Mouse (Mus musculus): ENCODE data around the gene Fastkd1. TPM values are rescaled to one million over a fixed set of nuclear protein-coding genes. Genes with fewer than 3 reads are reported as not detected.

Fastkd1 gene
- polyA plus RNA-seq (2012; fragmentation: generic; extraction: Trizol) = 1 to 10 TPM in 1 of 2 experiments, under 1 TPM in 1; 0.36 to 3.1 TPM

GRCm38 (mm10) chr2:69712981-69713625 is at the start of gene Fastkd1:
TSS of gene Fastkd1 (minus strand) at chr2:69713516.

GRCm38 (mm10) chr2:69722273-69722649 is 8.9 kb upstream of the Fastkd1 start, which contains the start of gene Ppig:
TSS of gene Ppig (plus strand) at chr2:69722545.

GRCm38 (mm10) chr2:69669853-69670252 is 43.5 kb downstream of the Fastkd1 start, which contains the start of gene Klhl41:
TSS of gene Klhl41 (plus strand) at chr2:69670120.

GRCm38 (mm10) chr2:69646726-69647490 is 66.4 kb downstream of the Fastkd1 start, which contains the start of gene Bbs5:
TSS of gene Bbs5 (plus strand) at chr2:69647171.

Other genes starting within 250 kb of the Fastkd1 start
- not detected for gene Lrp2, start 127.5 kb downstream of the Fastkd1 start, polyA plus RNA-seq (2012; fragmentation: generic; extraction: Trizol)
- 1 to 10 TPM in 1 of 2 experiments, under 1 TPM in 1; 0.18 to 2.4 TPM for gene Bbs5, start 66.3 kb downstream of the Fastkd1 start, polyA plus RNA-seq (2012; fragmentation: generic; extraction: Trizol)
- gene Klhl41, start 43.4 kb downstream of the Fastkd1 start, polyA plus RNA-seq (2012; fragmentation: generic; extraction: Trizol) = under 1 TPM; 0.01 to 0.08 TPM
- 1 to 10 TPM; 3.4 to 5.4 TPM for gene Ppig, start 9.0 kb upstream of the Fastkd1 start, polyA plus RNA-seq (2012; fragmentation: generic; extraction: Trizol)
- gene Ccdc173, start 76.1 kb upstream of the Fastkd1 start, polyA plus RNA-seq (2012; fragmentation: generic; extraction: Trizol) = under 1 TPM; 0.04 to 0.83 TPM
- gene Phospho2, start 76.1 kb upstream of the Fastkd1 start, polyA plus RNA-seq (2012; fragmentation: generic; extraction: Trizol) = 1 to 10 TPM in 1 of 2 experiments, under 1 TPM in 1; 0.51 to 7.3 TPM
- gene Klhl23, start 108.4 kb upstream of the Fastkd1 start, polyA plus RNA-seq (2012; fragmentation: generic; extraction: Trizol) = 1 to 10 TPM in 1 of 2 experiments, under 1 TPM in 1; 0.15 to 1.6 TPM
- 10 to 100 TPM in 1 of 2 experiments, 1 to 10 TPM in 1; 4.2 to 17.9 TPM for gene Ssb, start 148.0 kb upstream of the Fastkd1 start, polyA plus RNA-seq (2012; fragmentation: generic; extraction: Trizol)
- 1 to 10 TPM; 1.3 to 5.1 TPM for gene Mettl5, start 172.1 kb upstream of the Fastkd1 start, polyA plus RNA-seq (2012; fragmentation: generic; extraction: Trizol)
- 1 to 10 TPM in 1 of 2 experiments, under 1 TPM in 1; 0.50 to 7.3 TPM for gene Ubr3, start 183.7 kb upstream of the Fastkd1 start, polyA plus RNA-seq (2012; fragmentation: generic; extraction: Trizol)